Comparison of ENCODE assay signal across 8 mouse cellular contexts in the genomic region with DNA sequence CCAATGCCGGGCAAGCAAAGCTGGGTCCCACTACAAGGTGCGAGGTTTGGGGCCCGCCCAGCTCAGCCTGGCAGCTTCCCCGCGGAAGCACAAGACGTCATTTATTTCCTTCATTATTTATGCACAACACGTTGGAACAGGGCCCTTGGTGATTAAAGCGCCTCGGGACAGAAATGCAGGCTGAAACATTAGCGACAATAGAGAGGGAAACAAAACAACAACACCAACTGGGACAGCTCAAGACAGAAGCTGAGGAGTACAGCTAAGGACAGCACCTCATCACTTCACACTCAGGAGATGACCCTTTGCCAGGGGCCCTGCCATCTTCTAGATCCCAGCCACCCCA.
DNase-seq lines count a peak whose midpoint lies in the region; ATAC-seq lines count a peak whose summit lies in the region.

No protein-coding gene starts in this region.

- H3K9ac ChIP-seq in embryonic facial prominence, embryonic 14.5 days (ENCODE audit: low read depth, low read length): no peak overlapping the region
- H3K9ac ChIP-seq in intestine, embryonic 15.5 days: no peak overlapping the region

- H3K4me1 ChIP-seq in heart, embryonic 10.5 days: peaks cover 10% of the 10 kb centered on the region
- peaks cover 14% of the 10 kb centered on the region; the same call in 1 of the 2 replicates for H3K4me1 ChIP-seq in embryonic facial prominence, embryonic 14.5 days (ENCODE audit: control insufficient read depth, insufficient read depth, low read length)
- peaks cover 5% of the 10 kb centered on the region; the same call in 1 of the 2 replicates for H3K4me1 ChIP-seq in intestine, embryonic 15.5 days (replicated peaks)

- H3K4me3 ChIP-seq in heart, embryonic 10.5 days: peak overlapping the region; percentile 47
- peak overlapping the region; percentile 26 for H3K4me3 ChIP-seq in embryonic facial prominence, embryonic 14.5 days (ENCODE audit: low read depth, low read length)
- 0 out of 2 replicates have a peak overlapping the region, but pooled peaks have one; percentile 1 for H3K4me3 ChIP-seq in intestine, embryonic 15.5 days (replicated peaks)

- no peaks in the 10 kb centered on the region for H3K36me3 ChIP-seq in heart, embryonic 10.5 days
- H3K36me3 ChIP-seq in embryonic facial prominence, embryonic 14.5 days (ENCODE audit: control insufficient read depth, insufficient read depth, low read length): no peaks in the 10 kb centered on the region
- no peaks in the 10 kb centered on the region for H3K36me3 ChIP-seq in intestine, embryonic 15.5 days

- no peaks in the 10 kb centered on the region for H3K9me3 ChIP-seq in heart, embryonic 10.5 days
- peaks cover 5% of the 10 kb centered on the region; the same call in 1 of the 2 replicates for H3K9me3 ChIP-seq in embryonic facial prominence, embryonic 14.5 days (ENCODE audit: control insufficient read depth, low read length)
- H3K9me3 ChIP-seq in intestine, embryonic 15.5 days: no peaks in the 10 kb centered on the region

- H3K4me2 ChIP-seq in embryonic facial prominence, embryonic 14.5 days (ENCODE audit: low read depth, low read length): peak overlapping the region; percentile 55
- peak overlapping the region; percentile 45 for H3K4me2 ChIP-seq in intestine, embryonic 15.5 days (replicated peaks)

- peaks cover 38% of the 10 kb centered on the region for H3K27me3 ChIP-seq in heart, embryonic 10.5 days (ENCODE audit: insufficient read depth, poor library complexity, severe bottlenecking)
- H3K27me3 ChIP-seq in embryonic facial prominence, embryonic 14.5 days (replicated peaks; ENCODE audit: control insufficient read depth, insufficient read depth, low read length): peaks cover 10% of the 10 kb centered on the region
- H3K27me3 ChIP-seq in intestine, embryonic 15.5 days (replicated peaks): peaks cover 5% of the 10 kb centered on the region

- DNase-seq in heart, embryonic 10.5 days (ENCODE audit: low spot score): no peak
- no peak for DNase-seq in heart, adult 9 months (ENCODE audit: low spot score in 2 of 2)
- DNase-seq in embryonic facial prominence, embryonic 14.5 days (ENCODE audit: low spot score): peak; percentile 43
- peak; percentile 10 for DNase-seq in lung, postnatal 14 days
- no peak for DNase-seq in gastrocnemius, postnatal 10 days
- no peak for DNase-seq in thymus, postnatal 0 days (ENCODE audit: low spot score)
- DNase-seq in adrenal gland, adult 18-20 months (ENCODE audit: low spot score in 2 of 2): no peak

- no peak overlapping the region for H3K27ac ChIP-seq in heart, embryonic 10.5 days
- no peak overlapping the region for H3K27ac ChIP-seq in embryonic facial prominence, embryonic 14.5 days (replicated peaks; ENCODE audit: low read depth, low read length)
- H3K27ac ChIP-seq in intestine, embryonic 15.5 days: no peak overlapping the region

- WGBS in heart, embryonic 10.5 days: 11% methylated on average over 10 of the region's 10 CpGs
- 7% methylated on average over 10 of the region's 10 CpGs for WGBS in embryonic facial prominence, embryonic 14.5 days
- WGBS in intestine, embryonic 15.5 days: 5% methylated on average over 10 of the region's 10 CpGs

- ATAC-seq in embryonic facial prominence, embryonic 14.5 days (ENCODE audit: low read depth): peak; percentile 30; the same call in 1 of the 2 replicates
- no peak; the same call in 1 of the 2 replicates for ATAC-seq in intestine, embryonic 15.5 days

Comparison
In these comparisons a context has a peak if more than half of its experiments do, and no peak if none do; other contexts are left out.
1. DNase-seq: peak in embryonic facial prominence, embryonic 14.5 days (single experiment) and lung, postnatal 14 days (single experiment); none in heart, embryonic 10.5 days (single experiment), heart, adult 9 months (0 of 2), gastrocnemius, postnatal 10 days (single experiment), thymus, postnatal 0 days (single experiment) and adrenal gland, adult 18-20 months (0 of 2).
2. Peak in every context shown above with its lines, with median percentiles within 50 percentile points of each other: H3K4me3 ChIP-seq.